Mouse (Mus musculus): ENCODE data around the gene Slc22a1.

DNA sequence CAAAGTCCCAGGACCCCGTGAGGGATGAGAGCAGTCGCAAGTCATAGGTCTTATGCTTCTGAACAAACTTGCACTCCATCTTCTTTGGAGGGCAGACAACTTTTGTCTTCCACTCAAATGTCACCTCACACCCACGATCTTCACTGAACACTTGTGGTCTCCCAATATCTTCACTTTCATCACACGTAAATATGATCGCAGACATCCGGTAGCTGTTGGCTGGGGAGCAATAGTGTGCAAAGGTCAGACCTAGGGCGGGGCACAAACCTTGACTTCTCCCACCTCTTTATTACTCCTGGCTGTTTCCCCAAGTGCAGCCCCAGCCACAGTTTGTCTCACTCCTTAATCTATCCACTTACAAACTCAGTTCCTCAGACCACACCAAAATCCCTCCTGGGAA is 16.3 kb upstream of the Slc22a1 start:
- TF ChIP-seq CTCF (IDR thresholded peaks at IDR 0.05; ENCODE audit: low read depth, low read length) (no peak), POLR2A (IDR thresholded peaks at IDR 0.05; ENCODE audit: extremely low read depth, insufficient read depth, low read length) (no peak)

Measured in liver, adult 2 months (tissue).